Mouse (Mus musculus) spleen, adult 2 months (tissue): Measurements from ENCODE around the gene Pde4d.

Experiments used
- CTCF ChIP-seq: fragments of 200-500 bp; IDR thresholded peaks from 2 replicates; pipeline ENCODE4 v1.5.1; 2011; ENCODE audit warnings: mild to moderate bottlenecking, inconsistent platforms; ENCODE audit not compliant: insufficient read depth, insufficient read length, insufficient replicate concordance; ENCODE audit errors: extremely low read depth
- POLR2A ChIP-seq: fragments of 200-500 bp; IDR thresholded peaks from 2 replicates; pipeline ENCODE4 v1.6.1; 2011; ENCODE audit warnings: low read depth, low read length, inconsistent platforms

DNA sequence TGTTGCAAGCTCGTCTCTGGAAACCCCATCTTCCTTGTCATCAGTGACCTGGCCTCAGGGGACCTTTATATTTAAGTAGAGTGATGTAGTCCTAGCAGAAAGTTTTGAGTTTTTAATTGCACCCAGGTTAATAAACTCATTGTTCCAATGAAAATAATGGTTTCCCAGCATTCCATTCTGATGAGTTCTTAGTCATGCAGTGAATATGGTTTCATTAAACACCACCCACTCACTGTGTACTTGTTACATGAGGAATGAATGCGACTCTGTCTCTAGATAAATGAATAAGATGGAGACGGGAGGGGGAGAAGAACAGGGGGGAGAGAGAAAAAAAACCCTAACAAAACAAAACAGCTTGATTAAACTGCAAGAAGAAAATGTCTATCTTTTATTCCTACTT lies 148.9 kb downstream of the Pde4d start:
- TF ChIP-seq POLR2A (no peak), CTCF (no peak)
